Mouse (Mus musculus) limb, embryonic 14.5 days (tissue): ENCODE measurements around the gene Tceanc2. TPM values are rescaled to one million over a fixed set of nuclear protein-coding genes. Genes with fewer than 3 reads are reported as not detected.

Experiments used
- ATAC-seq: fragments of 200-750 bp; cut with Nextera tagmentation; 2 replicates; pipeline ENCODE4 v1.8.0; 2017; ENCODE audit warnings: low read depth, moderate number of reproducible peaks, moderate TSS enrichment; ENCODE audit not compliant: low FRiP score
- DNase-seq: peaks from one replicate; pipeline ENCODE4 v3.0.0-alpha.2; 2015; ENCODE audit warnings: low spot score
- H3K27ac ChIP-seq: fragments of 300-500 bp; sonication (generic); replicated peaks from 2 replicates; pipeline ENCODE4 v1.5.1; 2014; ENCODE audit warnings: low read depth, mild to moderate bottlenecking, low read length, moderate library complexity, mixed read lengths
- H3K27me3 ChIP-seq: fragments of 300-500 bp; sonication (generic); 2 replicates; pipeline ENCODE4 v1.6.1; 2014; ENCODE audit warnings: low read length, mixed read lengths; ENCODE audit not compliant: control insufficient read depth, insufficient read depth
- H3K36me3 ChIP-seq: fragments of 300-500 bp; sonication (generic); 2 replicates; pipeline ENCODE4 v1.6.1; 2014; ENCODE audit warnings: mild to moderate bottlenecking, low read length, moderate library complexity, mixed read lengths; ENCODE audit not compliant: control insufficient read depth, insufficient read depth
- H3K4me1 ChIP-seq: fragments of 300-500 bp; sonication (generic); 2 replicates; pipeline ENCODE4 v1.6.1; 2014; ENCODE audit warnings: antibody characterized with exemption, low read length, mixed read lengths; ENCODE audit not compliant: control insufficient read depth, insufficient read depth
- H3K4me2 ChIP-seq: fragments of 300-500 bp; sonication (generic); replicated peaks from 2 replicates; pipeline ENCODE4 v1.6.1; 2014; ENCODE audit warnings: low read depth, mild to moderate bottlenecking, low read length, moderate library complexity; ENCODE audit not compliant: severe bottlenecking
- H3K4me3 ChIP-seq: fragments of 300-500 bp; sonication (generic); replicated peaks from 2 replicates; pipeline ENCODE4 v1.5.1; 2014; ENCODE audit warnings: low read length
- H3K9ac ChIP-seq: fragments of 300-500 bp; sonication (generic); 2 replicates; pipeline ENCODE4 v1.6.1; 2014; ENCODE audit warnings: mild to moderate bottlenecking, low read depth, low read length, moderate library complexity; ENCODE audit not compliant: severe bottlenecking
- H3K9me3 ChIP-seq: fragments of 300-500 bp; sonication (generic); 2 replicates; pipeline ENCODE4 v1.6.1; 2016; ENCODE audit warnings: low read length; ENCODE audit not compliant: control insufficient read depth
- POLR2A ChIP-seq: fragments of 200-500 bp; IDR thresholded peaks from 2 replicates; pipeline ENCODE4 v1.8.0; 2012; ENCODE audit warnings: inconsistent platforms, mild to moderate bottlenecking, moderate library complexity, borderline replicate concordance; ENCODE audit not compliant: insufficient read depth, insufficient read length; ENCODE audit errors: extremely low read depth
- WGBS: fragments of 180-500 bp; shearing (Covaris S2); extraction: QIAGEN DNeasy Blood & Tissue Kit; methylation state at CpG from one replicate; pipeline ENCODE4 v1.1.7; 2014; 5-methylcytosine and 5-hydroxymethylcytosine counted together
- polyA plus RNA-seq, 2 experiments: library from polyadenylated mRNA; depleted of rRNA in 1 of 2; stranded (reverse) in 1 of 2; unstranded in 1 of 2; fragments of >200 nt; fragmentation: Nextera tagmentation in 1 of 2; extraction: Ambion mirVana in 1 of 2; gene quantifications; 2 replicates each; pipeline versions ENCODE4 v1.2.1 to v1.2.3; 2012 to 2014

The Tceanc2 gene
- polyA plus RNA-seq, 2 experiments: 16.7 to 27.6 TPM

DNA sequence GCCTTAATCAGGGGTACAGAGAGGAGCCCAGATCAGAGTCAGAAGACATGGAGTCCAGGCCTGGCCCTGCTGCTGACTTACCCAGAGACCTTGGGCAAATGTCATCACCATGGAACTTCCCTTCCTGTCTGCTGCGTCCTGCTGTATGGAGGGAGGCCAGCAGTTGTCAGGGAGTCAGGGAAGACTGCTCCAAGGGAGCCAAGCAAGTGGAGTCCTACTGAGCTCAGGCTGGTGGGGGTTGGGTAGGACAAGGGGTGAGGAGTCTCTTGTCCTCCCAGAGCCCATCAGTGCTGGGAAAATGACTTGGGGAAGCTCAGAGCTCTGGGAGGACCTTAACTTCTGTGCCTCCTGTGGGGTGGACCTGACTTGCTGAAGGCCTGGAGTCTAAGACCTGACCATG is 94.6 kb downstream of the Tceanc2 start:
- Histone ChIP-seq H3K4me2 (no peak overlapping the region), H3K27ac (no peak overlapping the region), H3K4me3 (no peak overlapping the region), H3K36me3 (no peaks in the 10 kb centered on the region), H3K27me3 (no peaks in the 10 kb centered on the region), H3K9me3 (no peaks in the 10 kb centered on the region), H3K9ac (no peak overlapping the region), H3K4me1 (peaks cover 8% of the 10 kb centered on the region; the same call in 1 of the 2 replicates)
- DNase-seq (no peak), ATAC-seq (no peak)
- WGBS: 50% methylated on average over 1 of the region's 1 CpGs
- no peak for TF ChIP-seq POLR2A

Other genes starting within 250 kb of the Tceanc2 start
- 105 and 114 TPM in 2 replicates for gene Mrpl37, start 112.2 kb downstream of the Tceanc2 start, polyA plus RNA-seq (2012; rRNA removed)
- gene Mrpl37, start 112.2 kb downstream of the Tceanc2 start, polyA plus RNA-seq (2014; fragmentation: Nextera tagmentation; extraction: Ambion mirVana): 102 and 104 TPM in 2 replicates
- gene Cyb5rl, start 112.1 kb downstream of the Tceanc2 start, polyA plus RNA-seq (2012; rRNA removed): 8.5 and 10.0 TPM in 2 replicates
- 5.4 and 7.3 TPM in 2 replicates for gene Cyb5rl, start 112.1 kb downstream of the Tceanc2 start, polyA plus RNA-seq (2014; fragmentation: Nextera tagmentation; extraction: Ambion mirVana)
- 0.04 and 0.14 TPM in 2 replicates for gene Cdcp2, start 82.2 kb downstream of the Tceanc2 start, polyA plus RNA-seq (2012; rRNA removed)
- gene Cdcp2, start 82.2 kb downstream of the Tceanc2 start, polyA plus RNA-seq (2014; fragmentation: Nextera tagmentation; extraction: Ambion mirVana): not detected in 2 replicates
- 235 and 264 TPM in 2 replicates for gene Tmem59, start 717 bp downstream of the Tceanc2 start, polyA plus RNA-seq (2012; rRNA removed)
- 441 and 468 TPM in 2 replicates for gene Tmem59, start 717 bp downstream of the Tceanc2 start, polyA plus RNA-seq (2014; fragmentation: Nextera tagmentation; extraction: Ambion mirVana)
- gene Ldlrad1, start 30.1 kb upstream of the Tceanc2 start, polyA plus RNA-seq (2012; rRNA removed): 0.05 and 0.06 TPM in 2 replicates
- gene Ldlrad1, start 30.1 kb upstream of the Tceanc2 start, polyA plus RNA-seq (2014; fragmentation: Nextera tagmentation; extraction: Ambion mirVana): 0.17 TPM in 1 of 2 replicates, not detected in the other
- gene Lrrc42, start 74.4 kb upstream of the Tceanc2 start, polyA plus RNA-seq (2012; rRNA removed): 52.2 and 60.1 TPM in 2 replicates
- gene Lrrc42, start 74.4 kb upstream of the Tceanc2 start, polyA plus RNA-seq (2014; fragmentation: Nextera tagmentation; extraction: Ambion mirVana): 82.4 and 90.5 TPM in 2 replicates
- gene Hspb11, start 74.5 kb upstream of the Tceanc2 start, polyA plus RNA-seq (2012; rRNA removed): 25.5 and 31.5 TPM in 2 replicates
- 44.2 and 51.0 TPM in 2 replicates for gene Hspb11, start 74.5 kb upstream of the Tceanc2 start, polyA plus RNA-seq (2014; fragmentation: Nextera tagmentation; extraction: Ambion mirVana)
- gene Dio1, start 128.1 kb upstream of the Tceanc2 start, polyA plus RNA-seq (2012; rRNA removed): 0.06 and 0.09 TPM in 2 replicates
- not detected in 2 replicates for gene Dio1, start 128.1 kb upstream of the Tceanc2 start, polyA plus RNA-seq (2014; fragmentation: Nextera tagmentation; extraction: Ambion mirVana)
- gene Yipf1, start 135.2 kb upstream of the Tceanc2 start, polyA plus RNA-seq (2012; rRNA removed): 35.8 and 44.3 TPM in 2 replicates
- 55.2 and 59.6 TPM in 2 replicates for gene Yipf1, start 135.2 kb upstream of the Tceanc2 start, polyA plus RNA-seq (2014; fragmentation: Nextera tagmentation; extraction: Ambion mirVana)
- 27.8 and 38.8 TPM in 2 replicates for gene Ndc1, start 188.7 kb upstream of the Tceanc2 start, polyA plus RNA-seq (2012; rRNA removed)
- 35.4 and 35.8 TPM in 2 replicates for gene Ndc1, start 188.7 kb upstream of the Tceanc2 start, polyA plus RNA-seq (2014; fragmentation: Nextera tagmentation; extraction: Ambion mirVana)